Mouse (Mus musculus) right cerebral cortex, postnatal 36 days (tissue): Measurements from ENCODE around the gene Sv2a.
"Not testable (repeated sequence)": the region's sequence is repeated elsewhere in the genome, so short reads cannot be mapped to it uniquely, and the experiment has no call there.

Experiments used
- DNase-seq, 2 experiments: peaks; one replicate each; pipeline ENCODE4 v3.0.0; 2022; ENCODE audit warnings: low spot score in 2 of 2, mixed read lengths in 1 of 2

Sv2a gene

DNA sequence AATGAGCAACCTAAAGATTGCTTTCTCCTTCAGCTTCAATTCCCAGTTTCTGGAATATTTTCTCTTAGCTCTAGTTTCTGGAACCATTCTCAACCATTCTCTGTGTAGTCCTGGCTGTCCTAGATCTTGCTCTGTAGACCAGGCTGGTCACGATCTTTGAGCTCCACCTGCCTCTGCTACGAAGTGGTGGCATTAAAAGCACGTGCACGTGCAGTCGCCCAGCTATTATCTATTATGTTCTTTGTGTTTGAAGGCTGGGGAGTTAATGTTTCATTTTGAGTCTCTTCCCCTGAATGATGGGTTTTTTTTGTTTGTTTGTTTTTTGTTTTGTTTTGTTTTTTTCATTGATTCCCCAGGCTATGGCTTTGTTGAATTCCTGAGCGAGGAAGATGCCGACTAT is 7.8 kb upstream of the Sv2a start:
- DNase-seq = no peak

DNA sequence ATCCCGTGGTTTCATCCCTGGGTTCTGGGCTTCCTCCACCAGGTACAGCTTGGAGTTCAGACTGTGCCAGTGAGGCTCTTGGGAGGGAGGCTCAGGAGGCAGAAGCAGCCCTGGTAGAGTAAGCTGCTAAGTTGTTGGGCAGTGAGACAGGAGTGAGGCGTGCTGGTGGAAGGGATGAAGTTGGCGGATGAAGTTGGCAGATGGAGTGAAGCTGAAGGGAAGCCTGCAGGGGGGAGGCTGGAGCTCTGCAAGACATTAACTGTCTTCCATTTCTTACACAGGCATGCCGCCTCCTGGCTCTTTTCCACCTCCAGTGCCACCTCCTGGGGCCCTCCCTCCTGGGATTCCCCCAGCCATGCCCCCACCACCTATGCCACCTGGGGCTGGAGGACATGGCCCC is 6.9 kb upstream of the Sv2a start:
- not testable (repeated sequence) for DNase-seq

DNA sequence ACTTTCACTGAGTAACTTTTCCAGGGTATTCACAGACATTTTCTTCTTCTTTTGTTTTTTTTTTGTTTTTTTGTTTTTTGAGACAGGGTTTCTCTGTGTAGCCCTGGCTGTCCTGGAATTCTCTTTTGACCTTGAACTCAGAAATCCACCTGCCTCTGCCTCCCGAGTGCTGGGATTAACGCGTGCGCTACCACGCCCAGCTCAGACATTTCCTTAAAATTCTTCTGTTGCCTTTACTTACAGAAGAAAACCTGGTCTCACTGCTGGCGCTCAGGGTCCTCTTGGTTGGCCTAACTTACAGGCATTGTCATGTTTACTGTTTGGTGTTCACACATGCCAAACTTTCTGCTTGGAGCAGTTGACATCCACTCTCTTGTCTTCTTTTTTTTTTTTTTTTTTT is 5.7 kb upstream of the Sv2a start:
- DNase-seq = no peak

DNA sequence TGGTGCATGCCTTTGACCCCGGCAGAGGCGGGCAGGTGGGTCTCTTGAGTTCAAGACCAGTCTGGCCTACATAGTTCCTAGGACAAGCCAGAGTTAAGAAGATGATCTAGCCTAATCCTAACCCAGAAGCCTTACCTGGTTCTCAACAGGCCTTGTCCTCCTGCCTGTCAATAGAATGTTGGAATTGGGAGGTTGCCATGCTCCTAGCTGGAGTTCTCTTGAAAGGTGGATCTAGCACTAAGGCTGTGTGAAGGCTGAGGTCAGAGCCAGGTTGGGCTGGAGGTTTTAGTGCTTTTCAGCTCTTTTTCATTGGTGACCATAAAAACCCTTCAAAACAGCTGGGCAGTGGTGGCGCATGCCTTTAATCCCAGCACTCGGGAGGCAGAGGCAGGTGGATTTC is 2.5 kb upstream of the Sv2a start:
- DNase-seq = no peak

DNA sequence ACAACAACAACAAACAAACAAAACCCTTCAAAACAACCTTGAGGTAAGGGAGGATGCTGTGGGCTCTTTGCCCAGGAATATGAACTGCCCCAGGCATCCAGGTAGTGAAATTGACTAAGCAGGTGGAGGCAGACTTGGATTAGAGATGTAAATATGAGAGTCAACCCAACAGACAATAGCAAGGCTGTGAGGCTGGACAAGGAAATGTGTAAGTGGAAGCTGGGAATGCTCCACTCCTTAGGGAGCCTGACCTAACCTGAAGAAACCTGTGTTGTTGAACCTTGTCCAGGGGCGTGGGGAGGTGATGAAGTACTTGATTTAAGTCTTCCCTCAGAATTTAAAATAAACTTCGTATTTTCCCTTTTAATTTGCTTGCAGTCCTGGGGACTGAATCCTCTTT is 2.0 kb upstream of the Sv2a start:
- DNase-seq = no peak

DNA sequence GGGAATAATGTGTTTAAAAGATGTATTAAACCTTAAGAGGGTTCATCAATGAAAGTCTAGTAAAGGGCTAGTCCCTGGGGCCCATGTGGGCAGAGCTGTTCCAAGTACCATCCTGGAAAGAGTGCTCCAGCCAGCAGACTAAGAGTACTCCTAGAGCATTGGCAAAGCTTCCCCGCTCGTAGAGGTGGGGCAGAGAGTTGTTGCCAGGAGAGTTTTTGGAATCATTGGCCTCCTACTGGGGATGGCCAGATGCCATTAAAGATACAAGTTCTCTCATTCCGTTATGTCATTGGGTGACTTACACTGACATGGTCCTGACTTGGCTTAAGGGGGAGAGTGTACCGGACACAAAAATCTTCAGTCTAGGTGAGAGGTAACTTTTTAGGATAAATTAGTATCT is 1.4 kb upstream of the Sv2a start:
- no peak for DNase-seq

DNA sequence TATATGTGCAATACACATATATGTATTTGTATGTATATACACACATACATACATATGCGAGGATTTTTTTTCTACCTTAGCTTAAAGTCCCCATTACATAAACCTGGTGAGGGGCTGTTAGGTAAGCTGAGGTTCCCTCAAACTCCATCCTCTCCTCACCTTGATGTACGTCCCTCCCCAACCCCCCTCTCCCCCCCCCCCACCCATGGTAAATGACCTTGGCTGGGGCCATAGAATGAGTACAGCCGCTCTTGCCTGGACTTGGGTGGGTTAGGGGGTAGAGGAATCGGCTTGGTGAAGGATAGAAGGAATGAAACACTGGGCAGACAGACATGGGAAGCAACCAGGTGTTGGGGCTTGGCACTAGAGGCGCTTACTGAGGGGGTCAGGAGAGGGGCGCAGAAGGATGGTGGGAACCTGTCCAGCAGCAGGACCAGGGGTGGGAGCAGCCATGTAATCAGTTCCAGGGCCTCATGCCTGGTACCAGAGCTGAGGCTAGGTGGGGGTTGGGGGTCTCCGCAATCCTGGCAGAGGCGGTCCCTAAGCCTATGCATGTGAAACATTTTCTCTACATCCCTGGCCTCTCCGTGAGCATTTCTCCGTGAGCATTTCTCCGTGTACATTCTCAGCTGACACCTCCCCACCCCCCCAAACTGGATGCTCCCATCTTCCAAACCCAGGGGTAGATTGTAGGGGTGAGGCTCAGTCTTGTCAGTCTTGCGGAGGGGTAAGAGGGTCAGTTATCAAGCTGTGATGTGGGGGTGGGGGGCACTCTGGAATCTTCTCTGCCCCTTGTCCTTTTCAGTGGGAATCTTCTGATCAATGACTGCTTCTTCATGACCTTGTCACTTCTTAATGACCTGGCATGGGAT is 795 bp downstream of the Sv2a start:
- no peak for DNase-seq

DNA sequence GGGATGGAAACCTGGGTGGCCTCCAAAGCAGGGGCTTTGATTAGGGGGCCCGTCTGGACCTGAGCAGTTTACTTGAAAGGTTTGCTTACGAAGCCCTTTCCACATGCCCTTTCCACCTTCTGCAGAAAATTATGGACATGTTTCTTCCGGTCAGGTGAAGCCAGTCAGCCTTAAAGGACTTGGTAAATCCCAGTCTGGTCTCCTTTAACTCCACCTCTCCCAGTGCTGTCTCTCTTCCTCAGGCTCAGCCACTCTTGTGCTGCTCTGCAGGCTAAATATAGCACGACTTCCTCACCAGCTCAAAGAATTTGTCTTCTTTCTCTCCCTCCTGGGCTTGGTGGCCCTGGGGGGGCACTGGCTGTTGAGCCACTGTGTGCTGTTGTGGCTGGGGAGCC is 1.4 kb downstream of the Sv2a start:
- DNase-seq = no peak

DNA sequence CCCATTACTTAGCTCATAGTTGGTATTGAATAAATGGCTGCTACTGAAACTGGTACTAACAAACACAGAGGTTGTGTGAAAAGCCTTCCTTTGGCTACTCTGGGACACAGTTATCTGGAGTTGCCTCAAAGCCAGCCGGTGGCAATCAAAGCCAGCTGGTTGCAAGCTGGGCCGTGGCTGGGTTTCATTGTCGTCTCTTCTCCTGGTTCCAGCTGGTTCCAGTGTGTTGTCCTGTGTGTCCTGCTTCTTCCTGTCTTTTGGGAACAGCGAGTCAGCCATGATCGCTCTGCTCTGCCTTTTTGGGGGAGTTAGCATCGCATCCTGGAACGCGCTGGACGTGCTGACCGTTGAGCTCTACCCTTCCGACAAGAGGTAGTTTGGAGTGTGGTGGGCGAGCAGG is 12.0 kb downstream of the Sv2a start:
- no peak for DNase-seq

DNA sequence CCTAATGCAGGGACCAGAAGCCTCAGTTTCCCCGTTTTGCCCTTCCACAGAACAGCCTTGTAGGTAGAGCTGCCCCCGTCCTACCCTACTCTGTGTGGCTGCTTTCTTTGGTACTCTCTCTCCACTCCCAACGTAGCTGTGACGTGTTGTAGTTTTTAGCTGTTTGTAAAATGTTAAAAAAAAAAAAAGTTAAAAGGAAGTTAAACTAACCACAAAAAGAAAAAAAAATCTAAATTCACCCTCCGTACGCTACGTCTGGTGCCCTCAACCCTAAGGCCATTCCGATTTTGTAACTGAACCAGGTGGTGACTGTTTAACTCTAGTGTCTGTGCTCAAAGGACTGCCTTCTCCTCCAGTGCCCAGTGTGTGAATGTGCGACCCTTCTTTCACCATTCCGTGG is 14.0 kb downstream of the Sv2a start:
- no peak for DNase-seq

DNA sequence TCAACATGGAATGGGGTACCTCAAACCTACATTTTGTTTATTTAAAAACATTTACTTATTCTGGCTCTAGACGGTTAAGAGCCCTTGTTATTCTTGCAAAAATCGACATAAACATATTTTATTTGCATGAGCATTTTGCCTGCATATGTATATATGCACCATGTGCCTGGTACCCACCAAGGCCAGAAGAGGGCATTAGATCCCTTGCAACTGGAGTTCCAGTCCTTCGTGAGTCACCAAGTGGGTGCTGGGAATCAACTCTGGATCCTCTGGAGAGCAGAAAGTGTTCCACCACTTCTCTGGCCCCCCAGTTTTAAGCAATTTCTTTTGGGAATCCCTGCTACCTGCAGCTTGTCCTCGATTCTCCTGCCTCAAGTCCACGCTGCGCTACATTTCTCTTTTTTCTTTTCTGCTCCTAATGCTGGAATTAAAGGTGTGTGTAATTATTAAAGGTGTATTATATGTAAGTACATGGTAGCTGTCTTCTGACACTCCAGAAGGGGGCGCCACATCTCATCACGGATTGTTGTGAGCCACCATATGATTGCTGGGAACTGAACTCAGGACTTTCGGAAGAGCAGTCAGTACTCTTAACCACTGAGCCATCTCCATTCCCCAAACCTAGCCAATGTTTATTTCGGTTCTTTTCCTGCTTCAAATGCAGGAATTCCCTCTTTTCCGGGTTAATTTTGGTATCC is 14.8 kb downstream of the Sv2a start:
- DNase-seq = no peak

DNA sequence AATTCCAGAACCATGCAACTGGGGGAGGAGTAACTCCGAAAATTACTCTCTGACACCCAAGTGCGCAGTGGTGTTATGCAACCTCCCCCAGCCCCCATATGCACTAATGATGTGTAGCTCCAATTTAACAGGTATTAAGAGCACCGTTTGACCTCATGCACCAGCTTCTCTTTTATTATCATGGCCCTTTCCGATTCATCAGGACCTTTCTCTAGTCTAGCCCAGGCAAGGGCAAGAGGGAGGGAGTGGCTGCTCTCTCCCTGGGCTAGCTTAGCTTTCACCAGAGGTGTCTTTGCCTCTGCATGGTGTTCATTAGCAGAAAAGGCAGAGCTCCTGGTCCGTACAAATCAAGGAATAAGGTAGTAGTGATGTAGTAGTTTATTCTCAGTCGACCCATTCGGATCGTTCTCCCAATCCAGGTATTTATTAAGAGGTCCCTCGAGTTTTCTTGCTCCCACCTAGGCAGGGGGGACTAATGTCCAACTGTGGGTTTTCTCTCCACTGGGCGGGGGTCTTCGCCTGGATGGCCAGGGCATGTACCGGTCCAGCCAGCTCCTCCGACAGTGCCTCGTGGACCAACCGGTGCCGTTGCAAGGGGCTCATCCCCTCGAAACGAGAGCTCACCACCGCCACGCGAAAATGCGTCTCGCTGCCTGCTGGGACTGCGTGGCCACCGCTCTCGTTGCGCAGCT is 15.6 kb downstream of the Sv2a start:
- DNase-seq = no peak

DNA sequence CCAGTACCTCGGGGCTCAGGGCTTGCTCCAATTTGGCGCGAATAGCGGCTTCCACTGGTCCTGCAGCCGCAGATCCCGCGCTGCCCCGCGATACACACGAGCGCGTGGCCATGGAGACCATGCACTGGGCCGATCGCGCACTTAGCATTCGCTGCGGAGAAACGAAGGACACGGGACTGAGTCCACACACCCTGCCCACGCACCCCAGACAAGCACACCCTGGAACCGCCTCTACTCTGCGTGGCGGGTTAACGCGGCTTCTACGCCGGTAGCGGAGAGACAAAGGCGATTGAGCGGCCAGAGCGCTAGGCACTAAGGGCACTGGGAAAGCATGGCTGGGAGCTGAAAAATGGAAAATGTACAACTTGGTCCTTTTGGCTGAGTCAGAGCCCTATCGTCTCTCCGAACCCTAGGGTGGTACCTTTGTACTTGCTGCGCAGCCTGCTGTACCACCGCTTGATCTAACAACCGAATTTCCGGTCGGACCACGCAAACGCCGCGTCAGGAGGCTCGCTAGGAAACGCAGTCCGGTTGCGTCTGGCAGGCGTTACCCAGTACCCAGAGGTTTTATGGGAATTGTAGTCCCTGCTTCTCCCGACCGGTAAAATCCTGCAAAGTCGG is 16.3 kb downstream of the Sv2a start:
- peak; percentile 92 to 94 for DNase-seq

DNA sequence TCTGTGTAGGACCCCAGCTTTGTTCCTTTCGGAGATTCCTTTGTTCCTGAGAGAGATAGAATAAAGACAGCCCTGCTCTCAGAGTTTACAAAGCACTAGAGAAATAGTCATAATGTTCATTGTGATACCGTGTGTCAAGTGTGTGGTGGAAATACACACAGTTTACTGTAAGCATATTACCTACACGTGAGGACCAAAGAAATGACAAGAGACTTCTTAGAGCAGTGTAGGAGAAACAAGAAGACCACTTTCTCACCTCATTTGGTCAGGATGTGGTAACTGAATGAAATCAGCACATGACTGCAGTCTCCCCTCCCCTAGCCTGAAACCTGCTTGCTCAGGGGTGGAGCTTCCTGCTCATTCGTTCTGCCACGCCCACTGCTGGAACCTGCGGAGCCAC is 17.2 kb downstream of the Sv2a start:
- DNase-seq = no peak

DNA sequence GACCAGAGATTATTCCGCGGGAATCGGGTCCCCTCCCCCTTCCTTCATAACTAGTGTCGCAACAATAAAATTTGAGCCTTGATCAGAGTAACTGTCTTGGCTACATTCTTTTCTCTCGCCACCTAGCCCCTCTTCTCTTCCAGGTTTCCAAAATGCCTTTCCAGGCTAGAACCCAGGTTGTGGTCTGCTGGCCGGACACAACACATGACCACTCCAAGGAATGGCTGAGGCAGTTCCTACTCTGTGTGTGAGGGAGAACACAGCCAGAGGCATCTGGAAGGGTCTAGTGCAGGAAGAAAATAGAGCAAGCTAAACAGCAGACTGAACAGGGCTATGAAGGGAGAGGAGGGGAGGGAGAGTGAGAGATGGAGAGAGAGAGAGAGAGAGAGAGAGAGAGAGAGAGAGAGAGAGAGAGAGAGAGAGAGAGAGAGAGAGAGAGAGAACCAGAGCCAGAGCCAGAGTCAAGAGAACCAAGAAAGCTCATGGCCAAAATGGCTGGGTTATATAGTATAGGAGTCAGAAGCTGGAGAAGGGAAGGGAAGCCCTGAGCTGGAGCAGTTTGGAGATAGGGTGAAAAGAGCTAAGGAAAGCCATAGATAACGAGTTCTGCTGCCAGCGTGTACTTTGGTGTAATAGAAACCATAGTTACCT is 17.8 kb downstream of the Sv2a start:
- not testable (repeated sequence) for DNase-seq

DNA sequence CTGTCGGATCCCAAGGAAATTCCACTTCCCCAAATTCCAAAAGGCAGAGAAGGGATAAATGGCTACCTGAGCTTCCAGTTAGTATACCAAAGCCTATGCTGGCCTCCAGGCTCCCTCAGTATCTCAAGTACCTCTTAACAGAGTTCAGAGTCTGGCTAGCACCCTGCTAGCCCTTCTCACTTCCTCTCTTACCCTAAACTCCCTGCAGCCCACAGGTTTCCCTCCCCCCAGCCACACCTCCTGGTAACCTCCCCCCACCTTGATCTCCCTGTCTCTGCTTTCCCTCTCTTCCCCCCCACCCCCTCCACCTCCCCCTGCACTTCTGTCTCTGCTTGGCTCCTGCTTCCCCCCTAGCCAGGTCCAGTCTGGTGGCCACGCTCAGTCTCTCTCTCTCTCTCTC is 18.8 kb downstream of the Sv2a start:
- DNase-seq = no peak

DNA sequence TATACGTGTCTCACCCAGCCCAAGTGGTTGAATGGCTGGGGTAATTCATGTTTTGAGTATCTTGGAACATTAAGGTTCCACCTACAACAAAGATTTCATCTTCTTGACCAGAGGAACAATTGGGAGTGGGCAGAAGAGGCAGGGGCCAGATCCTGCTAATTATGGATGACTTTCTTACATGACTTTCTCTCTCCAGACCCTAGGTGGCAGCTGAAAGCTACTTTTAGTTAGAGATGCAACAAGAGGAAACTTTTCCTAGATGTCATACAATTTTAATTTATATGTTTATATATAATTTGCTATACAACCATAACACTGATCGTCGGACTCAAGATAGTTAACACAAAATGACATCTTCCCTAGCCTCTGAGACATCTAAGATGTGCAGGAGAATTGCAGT is 26.9 kb downstream of the Sv2a start:
- no peak for DNase-seq

DNA sequence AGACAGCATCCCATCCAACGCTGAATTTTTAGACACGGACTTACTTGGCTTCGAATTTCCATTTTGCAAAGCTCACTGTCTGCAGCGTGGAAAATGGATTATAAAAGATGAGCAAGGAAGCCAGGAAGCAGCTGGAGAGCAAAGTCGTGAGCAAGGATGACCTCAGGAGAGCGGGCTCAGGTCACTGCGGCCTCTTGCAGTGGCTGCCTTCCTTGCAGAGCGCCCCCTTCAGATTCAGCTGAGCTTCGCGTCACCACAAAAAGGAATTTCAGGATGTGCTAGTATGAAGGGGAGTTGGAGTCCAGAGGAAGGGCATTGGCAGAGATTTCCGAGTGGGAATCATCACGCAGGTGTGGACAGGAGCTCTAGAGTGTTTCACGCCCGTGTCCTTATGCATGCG is 28.3 kb downstream of the Sv2a start:
- no peak for DNase-seq

DNA sequence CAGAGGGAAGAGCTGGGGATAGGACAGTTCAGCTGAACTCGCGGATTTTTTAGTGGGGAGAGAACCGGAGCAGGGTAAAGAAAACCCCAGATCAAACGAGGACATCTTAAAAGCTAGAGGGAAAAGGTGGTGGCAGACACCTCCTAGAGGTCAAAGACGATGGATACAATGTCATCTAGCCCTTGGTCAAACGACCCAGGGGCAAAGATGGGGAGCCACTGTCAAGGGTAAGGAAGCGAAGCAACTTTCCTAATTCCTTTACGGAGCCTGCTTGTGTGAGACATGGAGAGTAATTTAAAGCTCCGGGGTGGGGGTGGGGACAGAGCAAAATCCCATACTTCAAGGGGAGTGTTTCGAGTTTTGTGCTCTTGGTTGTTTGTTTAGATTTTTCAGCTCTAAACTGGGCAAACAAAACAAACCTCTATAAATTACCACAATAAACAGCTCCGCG is 38.3 kb downstream of the Sv2a start:
- DNase-seq = no peak

DNA sequence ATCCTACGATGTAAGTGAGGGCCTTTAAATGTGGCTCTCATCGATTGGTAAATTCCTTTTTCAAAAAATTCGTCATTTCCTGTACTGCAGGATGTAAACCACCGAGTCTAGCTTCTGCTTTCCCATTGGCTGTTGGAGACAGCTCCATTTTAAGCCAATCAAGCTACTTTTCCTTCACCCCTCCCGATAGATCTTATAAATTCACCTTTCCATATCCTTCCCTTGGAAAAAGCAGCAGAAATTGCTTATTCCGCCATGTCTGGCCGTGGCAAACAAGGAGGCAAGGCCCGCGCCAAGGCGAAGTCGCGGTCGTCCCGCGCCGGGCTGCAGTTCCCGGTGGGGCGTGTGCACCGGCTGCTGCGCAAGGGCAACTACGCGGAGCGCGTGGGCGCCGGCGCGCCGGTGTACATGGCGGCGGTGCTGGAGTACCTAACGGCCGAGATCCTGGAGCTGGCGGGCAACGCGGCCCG is 38.7 kb downstream of the Sv2a start, which contains the start of the genes Bola1 and Hist2h2ab:
Gene Bola1, minus strand, starts transcription at position 49 of the 470 bp plus-strand sequence.
Gene Hist2h2ab, plus strand, starts transcription at position 205 of the 470 bp plus-strand sequence.
- DNase-seq = peak; percentile 68 to 79

DNA sequence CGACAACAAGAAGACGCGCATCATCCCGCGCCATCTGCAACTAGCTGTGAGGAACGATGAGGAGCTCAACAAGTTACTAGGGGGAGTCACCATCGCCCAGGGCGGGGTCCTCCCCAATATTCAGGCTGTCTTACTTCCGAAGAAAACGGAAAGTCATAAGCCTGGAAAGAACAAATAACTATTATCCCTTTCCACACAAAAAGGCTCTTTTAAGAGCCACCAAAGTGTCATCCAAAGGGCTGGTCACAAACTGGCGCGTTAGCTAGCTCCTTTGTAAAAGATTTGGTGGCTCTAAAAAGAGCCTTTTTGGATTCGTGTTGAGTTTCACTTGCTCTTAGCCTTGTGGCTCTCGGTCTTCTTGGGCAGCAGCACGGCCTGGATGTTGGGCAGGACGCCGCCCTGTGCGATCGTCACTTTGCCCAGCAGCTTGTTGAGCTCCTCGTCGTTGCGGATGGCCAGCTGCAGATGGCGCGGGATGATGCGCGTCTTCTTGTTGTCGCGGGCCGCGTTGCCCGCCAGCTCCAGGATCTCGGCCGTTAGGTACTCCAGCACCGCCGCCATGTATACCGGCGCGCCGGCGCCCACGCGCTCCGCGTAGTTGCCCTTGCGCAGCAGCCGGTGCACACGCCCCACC is 39.3 kb downstream of the Sv2a start:
- DNase-seq = not testable (repeated sequence)
